Mouse (Mus musculus) C2C12 (cell line): ENCODE data around the gene Rilp. TPM values are rescaled to one million over a fixed set of nuclear protein-coding genes. Genes with fewer than 3 reads are reported as not detected.
A peak's percentile ranks its signal among the peaks of the same experiment; 100 is the strongest.
"Not testable (repeated sequence)": the region's sequence is repeated elsewhere in the genome, so short reads cannot be mapped to it uniquely, and the experiment has no call there.

ENCODE experiments used
- H3K27me3 ChIP-seq: one replicate; pipeline ENCODE4 v1.6.1; 2011; ENCODE audit not compliant: control insufficient read depth, insufficient read depth, insufficient read length
- H3K36me3 ChIP-seq: one replicate; pipeline ENCODE4 v1.6.1; 2011; ENCODE audit not compliant: control insufficient read depth, insufficient read depth
- H3K4me3 ChIP-seq: one replicate; pipeline ENCODE4 v1.5.1; 2011; ENCODE audit warnings: mild to moderate bottlenecking, control low read depth; ENCODE audit not compliant: poor library complexity, insufficient read depth, severe bottlenecking
- H3K79me2 ChIP-seq: one replicate; pipeline ENCODE4 v1.6.1; 2011; ENCODE audit not compliant: control insufficient read depth, insufficient read depth
- H3K79me3 ChIP-seq: one replicate; pipeline ENCODE4 v1.6.1; 2011; ENCODE audit warnings: low read depth, control low read depth
- H3ac ChIP-seq: one replicate; pipeline ENCODE3; 2011; ENCODE audit warnings: low read depth; ENCODE audit not compliant: control insufficient read depth, insufficient read length
- CEBPB ChIP-seq: IDR thresholded peaks from one replicate; pipeline ENCODE4 v1.6.1; 2011; ENCODE audit warnings: low read depth, mild to moderate bottlenecking, control low read depth, moderate library complexity
- CTCF ChIP-seq: IDR thresholded peaks from one replicate; pipeline ENCODE4 v1.5.1; 2011; ENCODE audit not compliant: control insufficient read depth, insufficient read depth, insufficient read length
- FOSL1 ChIP-seq: IDR thresholded peaks from one replicate; pipeline ENCODE4 v1.8.0; 2011; ENCODE audit warnings: mild to moderate bottlenecking, low read length; ENCODE audit not compliant: poor library complexity, insufficient read depth, severe bottlenecking
- MAX ChIP-seq: IDR thresholded peaks from one replicate; pipeline ENCODE4 v1.6.1; 2011; ENCODE audit warnings: mild to moderate bottlenecking, control low read depth
- MYOD1 ChIP-seq: IDR thresholded peaks from one replicate; pipeline ENCODE4 v1.6.1; 2011; ENCODE audit warnings: low read depth; ENCODE audit not compliant: control insufficient read depth, insufficient read length
- MYOG ChIP-seq: IDR thresholded peaks from one replicate; pipeline ENCODE4 v1.6.1; 2011; ENCODE audit not compliant: control insufficient read depth, insufficient read length; ENCODE audit errors: extremely low read depth
- USF1 ChIP-seq: IDR thresholded peaks from one replicate; pipeline ENCODE4 v1.6.1; 2011; ENCODE audit warnings: low read depth, mild to moderate bottlenecking, control low read depth, moderate library complexity
- polyA plus RNA-seq: library from polyadenylated mRNA; unstranded; fragments of >200 nt; fragmentation: generic; extraction: Trizol; gene quantifications from one replicate; pipeline ENCODE4 v1.2.1, GENCODE M21; 2012; ENCODE audit warnings: missing spikeins

Gene Rilp
- polyA plus RNA-seq, 1 experiment, result 3.2 TPM

GRCm38 (mm10) chr11:75551321-75551720, 41.4 kb downstream of the Rilp start:
- H3K27me3 ChIP-seq, result no peaks in the 10 kb centered on the region
- H3ac ChIP-seq, result no peak overlapping the region
- H3K79me2 ChIP-seq, result no peaks in the 10 kb centered on the region
- no peaks in the 10 kb centered on the region for H3K79me3 ChIP-seq
- TF ChIP-seq MAX (no peak), FOSL1 (no peak), CEBPB (no peak), MYOG (no peak), CTCF (no peak), MYOD1 (no peak), USF1 (no peak)
- H3K4me3 ChIP-seq, result no peak overlapping the region
- no peaks in the 10 kb centered on the region for H3K36me3 ChIP-seq

- Histone ChIP-seq H3K4me3 (no peak overlapping the region), H3K27me3 (no peaks in the 10 kb centered on the region), H3K79me2 (no peaks in the 10 kb centered on the region), H3ac (peak overlapping the region; percentile 47), H3K79me3 (no peaks in the 10 kb centered on the region), H3K36me3 (no peaks in the 10 kb centered on the region)
- TF ChIP-seq FOSL1 (peak; percentile 57), MYOD1 (peak; percentile 96), USF1 (no peak), MAX (peak; percentile 90), MYOG (no peak)
Measured at GRCm38 (mm10) chr11:75551961-75552441, 42.1 kb downstream of the Rilp start.

GRCm38 (mm10) chr11:75552906-75553482, 43.1 kb downstream of the Rilp start:
- H3K36me3 ChIP-seq, result no peaks in the 10 kb centered on the region
- H3ac ChIP-seq, result no peak overlapping the region
- no peak for TF ChIP-seq CTCF
- TF ChIP-seq MYOG, result no peak
- no peak for TF ChIP-seq MYOD1
- TF ChIP-seq FOSL1, result no peak
- no peak for TF ChIP-seq USF1
- no peak for TF ChIP-seq CEBPB
- no peak for TF ChIP-seq MAX
- H3K79me2 ChIP-seq, result no peaks in the 10 kb centered on the region
- H3K27me3 ChIP-seq, result no peaks in the 10 kb centered on the region
- H3K4me3 ChIP-seq, result no peak overlapping the region
- no peaks in the 10 kb centered on the region for H3K79me3 ChIP-seq

DNA sequence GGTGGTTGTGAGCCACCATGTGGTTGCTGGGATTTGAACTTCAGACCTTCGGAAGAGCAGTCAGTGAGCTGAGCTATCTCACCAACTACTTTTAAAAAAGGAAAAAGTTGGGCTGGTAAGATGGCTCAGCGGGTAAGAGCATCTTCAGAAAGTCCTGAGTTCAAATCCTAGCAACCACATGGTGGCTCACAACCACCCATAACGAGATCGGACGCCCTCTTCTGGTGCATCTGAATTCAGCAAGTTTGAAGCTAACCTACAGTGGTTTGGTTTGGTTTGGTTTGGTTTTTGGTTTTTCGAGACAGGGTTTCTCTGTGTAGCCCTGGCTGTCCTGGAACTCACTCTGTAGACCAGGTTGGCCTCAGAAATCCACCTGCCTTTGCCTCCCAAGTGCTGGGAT, 46.1 kb downstream of the Rilp start:
- H3K4me3 ChIP-seq, H3ac ChIP-seq, H3K79me3 ChIP-seq, H3K36me3 ChIP-seq, H3K27me3 ChIP-seq, H3K79me2 ChIP-seq: not testable (repeated sequence)

DNA sequence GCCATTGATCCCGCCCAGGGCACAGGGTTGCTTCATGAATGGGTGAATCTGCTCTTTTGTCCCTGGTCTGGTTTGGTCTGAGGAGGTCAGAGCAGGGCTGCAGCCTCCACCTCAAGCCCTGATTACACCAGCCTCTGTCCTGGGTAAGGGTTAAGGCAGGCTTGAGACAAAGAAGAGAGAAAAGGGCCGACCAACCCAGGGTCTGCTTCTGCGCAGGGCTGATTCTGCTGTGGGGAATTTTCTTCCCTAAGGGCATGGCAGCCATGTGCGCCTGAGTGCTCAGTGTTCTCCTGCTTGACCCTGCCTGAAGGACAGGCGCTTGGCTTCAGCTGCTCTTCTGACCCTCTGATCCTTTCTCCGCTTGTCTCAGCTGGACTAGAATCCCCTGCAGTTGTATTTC, 47.2 kb downstream of the Rilp start:
- no peaks in the 10 kb centered on the region for H3K79me2 ChIP-seq
- no peaks in the 10 kb centered on the region for H3K79me3 ChIP-seq
- H3ac ChIP-seq, result no peak overlapping the region
- H3K4me3 ChIP-seq, result no peak overlapping the region
- TF ChIP-seq USF1 (no peak), MYOD1 (no peak), CEBPB (no peak), CTCF (no peak), FOSL1 (no peak), MYOG (no peak), MAX (no peak)
- no peaks in the 10 kb centered on the region for H3K36me3 ChIP-seq
- H3K27me3 ChIP-seq, result no peaks in the 10 kb centered on the region

- no peak overlapping the region for H3K4me3 ChIP-seq
- no peaks in the 10 kb centered on the region for H3K79me3 ChIP-seq
- TF ChIP-seq MYOG (no peak), USF1 (no peak), CTCF (no peak), MYOD1 (no peak), CEBPB (no peak), FOSL1 (no peak), MAX (no peak)
- no peaks in the 10 kb centered on the region for H3K79me2 ChIP-seq
- H3K27me3 ChIP-seq, result no peaks in the 10 kb centered on the region
- no peaks in the 10 kb centered on the region for H3K36me3 ChIP-seq
- H3ac ChIP-seq, result no peak overlapping the region
Measured at GRCm38 (mm10) chr11:75558101-75558500, 48.2 kb downstream of the Rilp start.
